Mouse (Mus musculus) kidney, embryonic 15.5 days (tissue): ENCODE data around the gene Gdf3. TPM values are rescaled to one million over a fixed set of nuclear protein-coding genes. Genes with fewer than 3 reads are reported as not detected.
"Not testable (repeated sequence)": the region's sequence is repeated elsewhere in the genome, so short reads cannot be mapped to it uniquely, and the experiment has no call there.

Experiments used
- ATAC-seq: fragments of 200-750 bp; cut with Nextera tagmentation; replicated peaks from 2 replicates; pipeline ENCODE4 v1.8.0; 2017; ENCODE audit warnings: moderate TSS enrichment; ENCODE audit not compliant: low FRiP score
- H3K27ac ChIP-seq: fragments of 300-500 bp; sonication (generic); 2 replicates; pipeline ENCODE4 v1.5.1; 2015; ENCODE audit warnings: mild to moderate bottlenecking, inconsistent platforms
- H3K27me3 ChIP-seq: fragments of 300-500 bp; sonication (generic); 2 replicates; pipeline ENCODE4 v1.6.1; 2015; ENCODE audit warnings: inconsistent platforms
- H3K36me3 ChIP-seq: fragments of 300-500 bp; sonication (generic); 2 replicates; pipeline ENCODE4 v1.6.1; 2015; ENCODE audit warnings: inconsistent platforms
- H3K4me1 ChIP-seq: fragments of 300-500 bp; sonication (generic); 2 replicates; pipeline ENCODE4 v1.6.1; 2015; ENCODE audit warnings: inconsistent platforms
- H3K4me2 ChIP-seq: fragments of 300-500 bp; sonication (generic); 2 replicates; pipeline ENCODE4 v1.6.1; 2015; ENCODE audit warnings: moderate library complexity, mild to moderate bottlenecking, inconsistent platforms
- H3K4me3 ChIP-seq: fragments of 300-500 bp; sonication (generic); replicated peaks from 2 replicates; pipeline ENCODE4 v1.5.1; 2015; ENCODE audit warnings: mild to moderate bottlenecking, inconsistent platforms
- H3K9ac ChIP-seq: fragments of 300-500 bp; sonication (generic); 2 replicates; pipeline ENCODE4 v1.6.1; 2015; ENCODE audit warnings: mild to moderate bottlenecking, inconsistent platforms
- H3K9me3 ChIP-seq: fragments of 300-500 bp; sonication (generic); replicated peaks from 2 replicates; pipeline ENCODE4 v1.6.1; 2016; ENCODE audit warnings: inconsistent platforms
- WGBS: fragments of 180-500 bp; shearing (Covaris S2); methylation state at CpG from one replicate; pipeline ENCODE4 v1.1.7; 2015; ENCODE audit warnings: mixed read lengths; 5-methylcytosine and 5-hydroxymethylcytosine counted together
- polyA plus RNA-seq: library from polyadenylated mRNA; unstranded; fragments of >200 nt; fragmentation: Nextera tagmentation; extraction: Ambion mirVana; gene quantifications from 2 replicates; pipeline ENCODE4 v1.2.1, GENCODE M21; 2015

Gdf3 gene
- polyA plus RNA-seq, 1 experiment from 2014 or later = not detected

DNA sequence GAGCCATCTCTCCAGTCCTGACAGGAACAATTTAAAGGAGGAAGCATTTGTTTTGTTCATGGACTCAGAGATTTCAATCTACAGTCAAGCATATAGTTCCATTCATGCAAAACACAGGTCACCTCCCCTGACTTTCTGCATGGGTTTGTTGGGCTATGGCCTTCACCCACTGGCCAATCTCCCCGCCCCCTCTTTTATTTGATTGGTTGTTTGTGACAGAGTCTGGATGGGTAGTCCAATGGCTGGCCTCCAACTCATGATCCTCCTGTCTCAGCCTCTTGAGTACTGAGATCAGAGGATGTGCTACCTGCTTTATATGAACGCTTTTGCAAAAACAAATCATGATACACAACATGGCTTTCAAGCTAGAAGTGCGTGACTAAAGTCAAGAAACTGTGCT, 32.9 kb downstream of the Gdf3 start:
- no peaks in the 10 kb centered on the region for H3K36me3 ChIP-seq
- no peak for ATAC-seq

DNA sequence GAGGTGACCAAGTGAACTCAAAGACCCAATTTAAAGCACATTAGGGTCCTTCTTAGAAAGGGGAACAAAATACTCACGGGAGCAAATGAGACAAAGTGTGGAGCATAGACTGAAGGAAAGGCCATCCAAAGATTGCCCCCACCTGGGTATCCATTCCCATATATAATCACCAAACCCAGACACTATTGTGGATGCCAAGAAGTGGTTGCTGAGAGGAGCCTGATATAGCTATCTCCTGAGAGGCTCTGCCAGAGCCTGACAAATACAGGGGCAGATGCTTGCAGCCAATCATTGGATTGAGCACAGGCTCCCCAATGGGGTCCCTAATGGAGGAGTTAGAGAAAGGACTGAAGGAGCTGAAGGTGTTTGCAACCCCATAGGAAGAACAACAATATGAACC, 34.9 kb downstream of the Gdf3 start:
- H3K9ac ChIP-seq, H3K27me3 ChIP-seq, H3K4me1 ChIP-seq, ATAC-seq, H3K36me3 ChIP-seq, H3K4me2 ChIP-seq, H3K4me3 ChIP-seq, H3K9me3 ChIP-seq, H3K27ac ChIP-seq: not testable (repeated sequence)
- 89% methylated on average over 1 of the region's 1 CpGs for WGBS

More for the DNA sequence above, 32.9 kb downstream of the Gdf3 start:
- Histone ChIP-seq H3K4me2 (no peak overlapping the region), H3K9me3 (no peaks in the 10 kb centered on the region), H3K27me3 (no peaks in the 10 kb centered on the region), H3K27ac (no peak overlapping the region), H3K9ac (no peak overlapping the region), H3K4me1 (no peaks in the 10 kb centered on the region), H3K4me3 (no peak overlapping the region)
- WGBS = 85% methylated on average over 3 of the region's 3 CpGs

DNA sequence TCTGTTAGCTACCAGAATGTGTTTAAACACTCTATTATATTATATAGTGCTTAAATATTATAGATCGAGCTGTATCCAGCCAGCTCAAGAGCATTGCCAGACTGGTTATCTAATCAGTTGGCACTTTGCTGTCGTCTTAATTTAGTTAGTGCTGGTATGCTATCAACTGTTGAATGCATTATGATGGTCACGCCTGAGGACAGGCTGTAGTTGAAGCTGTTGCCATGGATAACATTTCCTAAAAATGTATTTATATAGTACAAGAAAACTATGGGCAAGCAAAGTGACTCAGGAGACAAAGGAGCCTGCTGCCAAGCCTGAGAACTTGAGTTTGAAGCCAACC, 38.3 kb downstream of the Gdf3 start:
- Histone ChIP-seq H3K9me3 (no peaks in the 10 kb centered on the region), H3K4me1 (no peaks in the 10 kb centered on the region), H3K4me2 (no peak overlapping the region), H3K4me3 (no peak overlapping the region), H3K36me3 (no peaks in the 10 kb centered on the region), H3K27ac (no peak overlapping the region), H3K9ac (no peak overlapping the region), H3K27me3 (no peaks in the 10 kb centered on the region)
- ATAC-seq = no peak
- 84% methylated on average over 3 of the region's 3 CpGs for WGBS

DNA sequence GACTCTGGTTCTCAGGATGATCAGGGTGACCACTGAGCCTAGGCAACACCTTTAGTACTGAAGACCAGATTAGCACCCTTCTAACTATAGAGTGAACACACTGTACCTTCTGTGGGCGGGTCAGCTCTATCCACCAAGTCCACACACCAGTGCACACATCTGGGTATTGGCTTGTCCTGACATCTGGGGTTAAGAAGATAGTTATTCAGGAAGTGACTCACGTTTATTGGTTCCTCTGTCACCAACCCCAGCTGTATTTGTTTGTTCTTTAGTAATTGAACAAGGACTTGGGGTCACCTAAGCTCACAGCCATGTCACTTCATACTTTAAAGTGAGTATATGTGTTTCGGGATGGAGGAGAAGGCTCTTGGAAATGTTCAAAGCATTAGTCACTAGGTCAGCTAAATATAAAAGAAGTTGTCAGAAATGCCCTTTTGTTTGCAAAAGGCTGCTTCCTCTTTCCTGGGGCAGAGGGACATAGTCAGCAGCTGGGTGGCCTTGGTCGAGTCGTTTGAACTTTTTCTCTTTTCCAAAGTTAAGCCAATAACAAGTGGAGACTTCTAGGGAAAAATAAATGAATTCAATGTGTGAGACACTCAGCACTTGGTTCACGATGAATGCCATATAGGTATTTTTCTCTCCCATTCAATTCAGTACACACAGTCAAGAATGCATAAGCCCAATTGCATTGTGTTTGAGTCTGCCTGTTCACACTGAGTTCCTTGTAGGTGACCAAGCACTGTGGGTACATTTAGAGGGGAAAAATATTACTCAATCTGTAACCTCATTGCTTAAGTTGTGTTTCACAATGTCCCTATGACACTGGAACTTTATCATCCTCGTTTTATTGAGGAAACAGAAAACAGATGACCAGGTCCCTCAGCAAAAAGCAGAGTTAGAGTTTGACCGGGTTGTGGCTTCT, 38.9 kb downstream of the Gdf3 start:
- Histone ChIP-seq H3K4me1 (no peaks in the 10 kb centered on the region), H3K27ac (no peak overlapping the region), H3K4me2 (no peak overlapping the region), H3K27me3 (no peaks in the 10 kb centered on the region), H3K9ac (no peak overlapping the region), H3K9me3 (no peaks in the 10 kb centered on the region), H3K4me3 (no peak overlapping the region), H3K36me3 (no peaks in the 10 kb centered on the region)
- ATAC-seq = no peak
- whole genome bisulfite sequencing = 55% methylated on average over 8 of the region's 8 CpGs

DNA sequence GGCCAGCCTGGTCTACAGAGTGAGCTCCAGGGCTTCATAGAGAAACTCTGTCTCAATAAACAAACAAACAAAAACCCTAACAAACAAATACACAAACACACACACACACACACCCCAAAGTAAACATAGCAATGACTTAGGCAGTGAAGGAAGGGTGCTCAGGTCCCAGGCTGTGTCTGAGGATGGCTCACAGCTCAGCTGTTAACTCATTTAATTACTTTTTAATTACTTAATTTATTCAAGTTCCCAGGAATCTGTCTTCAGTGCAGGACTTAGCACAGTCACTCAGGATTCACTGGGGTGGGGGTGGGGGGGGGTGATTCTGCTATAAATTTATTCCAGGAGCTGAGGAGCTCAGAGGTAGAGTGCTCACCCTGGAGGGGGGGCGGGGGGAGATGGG, 40.1 kb downstream of the Gdf3 start:
- Histone ChIP-seq H3K27me3 (peaks cover under 1% of the 10 kb centered on the region; the same call in 1 of the 2 replicates), H3K36me3 (no peaks in the 10 kb centered on the region), H3K9ac (no peak overlapping the region), H3K9me3 (no peaks in the 10 kb centered on the region), H3K4me3 (no peak overlapping the region), H3K4me2 (no peak overlapping the region), H3K27ac (no peak overlapping the region), H3K4me1 (no peaks in the 10 kb centered on the region)
- WGBS = 67% methylated on average over 1 of the region's 1 CpGs
- ATAC-seq = no peak

DNA sequence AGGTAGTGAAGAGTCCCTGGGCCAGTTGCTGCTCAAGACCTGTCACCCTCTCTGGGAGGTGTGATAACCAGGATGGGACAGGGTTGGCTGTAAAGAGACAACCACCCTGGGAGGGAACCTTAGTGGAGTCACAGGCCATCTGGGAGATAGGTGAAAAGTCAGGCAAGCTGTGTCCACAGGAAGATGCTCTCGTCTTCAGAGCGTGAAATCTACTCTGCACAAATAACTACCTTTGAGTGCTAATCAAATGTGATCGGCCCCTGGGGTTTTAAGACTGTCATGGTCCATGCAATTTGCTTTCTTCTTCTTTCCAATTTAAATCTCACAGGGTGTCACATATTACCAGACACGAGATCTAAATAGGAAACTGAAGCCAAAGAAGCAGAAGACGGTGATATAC, 40.8 kb downstream of the Gdf3 start:
- no peak overlapping the region for H3K4me3 ChIP-seq
- H3K9me3 ChIP-seq = no peaks in the 10 kb centered on the region
- H3K27ac ChIP-seq = no peak overlapping the region
- 68% methylated on average over 5 of the region's 5 CpGs for WGBS
- no peaks in the 10 kb centered on the region for H3K4me1 ChIP-seq
- H3K36me3 ChIP-seq = no peaks in the 10 kb centered on the region
- peaks cover 4% of the 10 kb centered on the region; the same call in 1 of the 2 replicates for H3K27me3 ChIP-seq
- H3K4me2 ChIP-seq = no peak overlapping the region
- no peak overlapping the region for H3K9ac ChIP-seq
- ATAC-seq = no peak

DNA sequence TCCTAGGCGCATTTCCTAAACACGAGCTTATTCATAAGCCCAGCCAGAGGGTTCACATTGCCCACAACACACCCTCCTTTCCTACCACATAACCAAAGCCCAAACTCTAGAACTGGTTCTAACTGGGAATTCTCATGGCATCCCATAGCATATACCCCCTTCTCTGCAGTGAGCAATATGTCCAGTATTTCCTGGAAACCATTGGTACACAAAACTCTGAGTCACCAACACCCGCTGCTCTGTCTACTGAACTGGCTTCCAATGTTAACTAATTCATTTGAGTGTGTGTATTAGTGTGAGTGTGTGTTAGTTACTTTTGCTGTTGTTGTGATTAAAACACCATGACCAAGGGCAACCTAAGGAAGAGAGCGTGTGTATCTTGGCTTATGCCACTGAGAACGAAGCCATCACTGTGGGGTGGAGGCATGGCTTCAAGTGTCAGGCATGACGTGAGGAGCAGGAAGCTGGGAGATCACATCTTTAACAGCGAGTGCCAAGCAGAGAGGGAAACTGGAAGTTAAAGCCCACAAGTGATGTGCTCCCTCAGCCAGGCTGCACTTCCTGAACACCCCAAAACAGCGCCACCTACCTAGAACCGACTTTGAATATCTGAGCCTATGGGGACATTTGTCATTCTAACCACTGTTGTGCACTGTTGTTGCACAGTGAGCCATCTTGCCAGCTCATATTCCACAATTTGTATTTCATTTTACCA, 44.7 kb downstream of the Gdf3 start:
- no peak for ATAC-seq
- no peak overlapping the region for H3K4me2 ChIP-seq
- WGBS = 87% methylated on average over 9 of the region's 9 CpGs
- H3K36me3 ChIP-seq = no peaks in the 10 kb centered on the region
- no peaks in the 10 kb centered on the region for H3K4me1 ChIP-seq
- peaks cover 17% of the 10 kb centered on the region for H3K27me3 ChIP-seq
- no peak overlapping the region for H3K4me3 ChIP-seq
- H3K9me3 ChIP-seq = no peaks in the 10 kb centered on the region
- no peak overlapping the region for H3K27ac ChIP-seq
- H3K9ac ChIP-seq = no peak overlapping the region

DNA sequence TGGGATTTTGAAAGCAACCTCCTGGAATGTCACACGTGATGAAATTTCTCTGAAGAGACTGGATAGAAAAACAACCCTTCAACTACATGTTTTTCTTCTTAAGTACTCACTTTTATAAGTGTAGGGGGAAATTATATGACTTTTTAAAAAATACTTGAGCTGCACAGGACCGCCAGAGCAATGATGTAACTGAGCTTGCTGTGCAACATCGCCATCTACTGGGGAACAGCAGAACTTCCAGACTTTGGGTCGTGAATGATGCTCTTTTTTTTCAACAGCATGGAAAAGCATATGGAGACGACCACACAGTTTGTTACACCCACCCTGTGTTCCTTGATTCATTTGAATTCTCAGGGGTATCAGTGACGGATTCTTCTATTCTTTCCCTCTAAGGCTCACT, 47.4 kb downstream of the Gdf3 start:
- Histone ChIP-seq H3K27ac (no peak overlapping the region), H3K36me3 (no peaks in the 10 kb centered on the region), H3K27me3 (peaks cover 17% of the 10 kb centered on the region), H3K4me2 (0 out of 2 replicates have a peak overlapping the region, but pooled peaks have one; percentile 21), H3K9ac (no peak overlapping the region), H3K9me3 (no peaks in the 10 kb centered on the region), H3K4me1 (no peaks in the 10 kb centered on the region), H3K4me3 (no peak overlapping the region)
- no peak for ATAC-seq
- 1% methylated on average over 6 of the region's 6 CpGs for WGBS

DNA sequence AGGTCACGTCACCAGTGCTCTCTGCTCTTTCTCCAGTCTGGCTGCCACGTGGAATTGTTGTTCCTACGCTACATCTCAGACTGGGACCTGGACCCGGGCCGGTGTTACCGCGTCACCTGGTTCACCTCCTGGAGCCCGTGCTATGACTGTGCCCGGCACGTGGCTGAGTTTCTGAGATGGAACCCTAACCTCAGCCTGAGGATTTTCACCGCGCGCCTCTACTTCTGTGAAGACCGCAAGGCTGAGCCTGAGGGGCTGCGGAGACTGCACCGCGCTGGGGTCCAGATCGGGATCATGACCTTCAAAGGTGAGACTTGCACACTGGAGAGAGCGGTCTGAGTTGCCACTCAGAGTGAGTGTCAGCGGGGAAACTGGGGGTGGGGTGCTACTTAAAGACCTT, 48.9 kb downstream of the Gdf3 start:
- H3K36me3 ChIP-seq = no peaks in the 10 kb centered on the region
- H3K27ac ChIP-seq = no peak overlapping the region
- no peak overlapping the region for H3K9ac ChIP-seq
- H3K9me3 ChIP-seq = no peaks in the 10 kb centered on the region
- H3K27me3 ChIP-seq = peaks cover 21% of the 10 kb centered on the region
- no peak overlapping the region for H3K4me3 ChIP-seq
- peaks cover 5% of the 10 kb centered on the region; the same call in 1 of the 2 replicates for H3K4me1 ChIP-seq
- H3K4me2 ChIP-seq = peak overlapping the region; percentile 53; the same call in 1 of the 2 replicates
- ATAC-seq = peak; percentile 30; the same call in 1 of the 2 replicates
- 84% methylated on average over 20 of the region's 20 CpGs for WGBS

DNA sequence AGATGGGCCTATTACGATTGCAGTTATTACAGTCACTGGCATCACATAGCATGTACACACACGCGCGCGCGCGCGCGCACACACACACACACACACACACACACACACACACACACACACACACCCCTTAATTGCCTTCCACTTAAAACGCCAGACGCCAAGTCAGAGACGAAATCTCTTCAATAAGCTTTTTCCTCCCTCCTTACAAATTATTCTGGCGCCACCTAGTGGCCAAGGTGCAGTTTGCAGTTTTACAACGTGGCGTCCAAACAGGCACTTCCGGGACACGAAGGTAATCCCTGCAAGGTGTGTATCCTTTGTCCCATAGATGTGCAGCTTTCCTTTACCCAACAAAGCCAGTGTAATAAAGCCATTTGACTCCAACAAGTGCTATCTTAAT, 49.5 kb downstream of the Gdf3 start:
- 8% methylated on average over 17 of the region's 17 CpGs for WGBS
- Histone ChIP-seq H3K4me3 (peak overlapping the region; percentile 20; the same call in 1 of the 2 replicates), H3K36me3 (no peaks in the 10 kb centered on the region), H3K4me2 (peak overlapping the region; percentile 53), H3K9me3 (no peaks in the 10 kb centered on the region), H3K27ac (no peak overlapping the region), H3K27me3 (peaks cover 25% of the 10 kb centered on the region), H3K4me1 (peaks cover 5% of the 10 kb centered on the region; the same call in 1 of the 2 replicates), H3K9ac (no peak overlapping the region)
- 0 out of 2 replicates have a peak, but pooled peaks have one; percentile 31 for ATAC-seq

DNA sequence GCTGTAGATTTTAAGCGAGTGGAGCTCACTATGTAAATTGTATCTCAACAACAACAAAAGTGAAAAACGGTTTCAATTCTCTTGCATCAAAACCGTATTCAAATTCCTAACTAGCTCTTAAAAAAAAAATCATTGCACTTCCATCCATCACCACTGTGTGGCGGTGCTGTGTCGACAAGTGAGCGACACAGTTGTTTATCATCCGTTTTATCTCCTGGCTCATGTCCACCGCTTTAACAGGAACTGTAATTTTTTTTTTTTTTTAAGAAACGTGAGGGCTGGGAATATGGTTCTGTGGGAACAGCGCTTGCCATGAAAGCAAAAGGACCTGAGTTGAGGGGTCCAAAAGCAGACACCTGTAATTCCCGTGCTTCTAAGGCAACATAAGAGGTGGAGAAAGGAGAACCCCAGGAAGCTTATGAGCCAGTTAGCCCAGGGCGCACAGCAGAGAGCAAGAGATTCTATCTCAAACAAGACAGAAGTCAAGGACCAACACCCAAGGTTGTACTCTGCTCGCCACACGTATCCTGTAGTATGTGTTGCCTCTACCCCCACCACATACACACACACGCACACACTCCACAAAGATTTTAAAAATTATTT, 52.8 kb downstream of the Gdf3 start:
- H3K4me3 ChIP-seq = no peak overlapping the region
- 0 out of 2 replicates have a peak, but pooled peaks cover 12% of the 10 kb centered on the region for H3K27me3 ChIP-seq
- 25% methylated on average over 15 of the region's 15 CpGs for WGBS
- H3K4me2 ChIP-seq = peak overlapping the region; percentile 35
- no peaks in the 10 kb centered on the region for H3K9me3 ChIP-seq
- no peaks in the 10 kb centered on the region for H3K36me3 ChIP-seq
- no peak overlapping the region for H3K9ac ChIP-seq
- no peak for ATAC-seq
- no peak overlapping the region for H3K27ac ChIP-seq
- H3K4me1 ChIP-seq = peaks cover 5% of the 10 kb centered on the region; the same call in 1 of the 2 replicates
